Mouse (Mus musculus) hindlimb bud, embryonic 11.5 days (tissue): Measurements from ENCODE around the gene Sox5.

Source experiments
- DNase-seq: peaks from one replicate; pipeline ENCODE4 v3.0.0-alpha.2; 2012; ENCODE audit warnings: low read depth, low spot score; ENCODE audit errors: extremely low spot score

The Sox5 gene

GRCm38 (mm10) chr6:144151957-144152356 is 629.8 kb downstream of the Sox5 start:
- DNase-seq = no peak

GRCm38 (mm10) chr6:144151075-144151474 is 630.7 kb downstream of the Sox5 start:
- no peak for DNase-seq

- no peak for DNase-seq
Measured at GRCm38 (mm10) chr6:144137397-144137796, 644.4 kb downstream of the Sox5 start.

- DNase-seq = no peak
Measured at GRCm38 (mm10) chr6:144136894-144137293, 644.9 kb downstream of the Sox5 start.

GRCm38 (mm10) chr6:144129927-144130326 is 651.9 kb downstream of the Sox5 start:
- DNase-seq = no peak

GRCm38 (mm10) chr6:144119961-144120360 is 661.8 kb downstream of the Sox5 start:
- no peak for DNase-seq

- no peak for DNase-seq
Measured at GRCm38 (mm10) chr6:144116646-144117045, 665.1 kb downstream of the Sox5 start.

GRCm38 (mm10) chr6:144111561-144111960 is 670.2 kb downstream of the Sox5 start:
- DNase-seq = no peak

GRCm38 (mm10) chr6:144106848-144107247 is 674.9 kb downstream of the Sox5 start:
- DNase-seq = no peak

GRCm38 (mm10) chr6:144105645-144106044 is 676.1 kb downstream of the Sox5 start:
- DNase-seq = no peak

- no peak for DNase-seq
Measured at GRCm38 (mm10) chr6:144103612-144104011, 678.2 kb downstream of the Sox5 start.

GRCm38 (mm10) chr6:144100852-144101251 is 680.9 kb downstream of the Sox5 start:
- DNase-seq = no peak

- DNase-seq = no peak
Measured at GRCm38 (mm10) chr6:144098119-144098518, 683.7 kb downstream of the Sox5 start.

GRCm38 (mm10) chr6:144088256-144088655 is 693.5 kb downstream of the Sox5 start:
- DNase-seq = no peak

- DNase-seq = no peak
Measured at GRCm38 (mm10) chr6:144086096-144086810, 695.5 kb downstream of the Sox5 start.

GRCm38 (mm10) chr6:144082297-144082696 is 699.5 kb downstream of the Sox5 start:
- DNase-seq = no peak

GRCm38 (mm10) chr6:144077826-144078225 is 704.0 kb downstream of the Sox5 start:
- no peak for DNase-seq

GRCm38 (mm10) chr6:144076376-144076775 is 705.4 kb downstream of the Sox5 start:
- DNase-seq = no peak

GRCm38 (mm10) chr6:144075327-144075941 is 706.3 kb downstream of the Sox5 start:
- no peak for DNase-seq

GRCm38 (mm10) chr6:144074826-144075225 is 707.0 kb downstream of the Sox5 start:
- peak; percentile 20 for DNase-seq

- no peak for DNase-seq
Measured at GRCm38 (mm10) chr6:144070461-144070860, 711.3 kb downstream of the Sox5 start.

- DNase-seq = no peak
Measured at GRCm38 (mm10) chr6:144067491-144067890, 714.3 kb downstream of the Sox5 start.

- no peak for DNase-seq
Measured at GRCm38 (mm10) chr6:144062428-144062827, 719.3 kb downstream of the Sox5 start.
